Mouse (Mus musculus) gastrocnemius, postnatal 10 days (tissue): ENCODE data around the gene Gnb1. TPM values are rescaled to one million over a fixed set of nuclear protein-coding genes. Genes with fewer than 3 reads are reported as not detected.
"Not testable (repeated sequence)": the region's sequence is repeated elsewhere in the genome, so short reads cannot be mapped to it uniquely, and the experiment has no call there.

ENCODE experiments used
- DNase-seq: peaks from one replicate; pipeline ENCODE4 v3.0.0; 2021; ENCODE audit warnings: mixed read lengths
- long read RNA-seq, 2 experiments: library from polyadenylated mRNA; stranded (forward); transcript quantifications; one replicate each; pipeline ENCODE4 v2.0.0; 2021
- total RNA-seq, 2 experiments: library from RNA; stranded (reverse); gene quantifications; 2 replicates each; pipeline ENCODE4 v1.2.3; 2021

Gnb1 gene
- total RNA-seq: 100 to 1,000 TPM; 156 to 177 TPM
- long read RNA-seq, experiment 1, transcript Gnb1-202 (11 exons, 3,088 nt): minor isoform, 40 of 121 reads
- long read RNA-seq, experiment 1, transcript Gnb1-201 (12 exons, 3,131 nt): major isoform, 43 of 121 reads
- long read RNA-seq, experiment 1, transcript Gnb1-203 (12 exons, 3,143 nt): minor isoform, 9 of 121 reads
- long read RNA-seq, experiment 1, partial matches to known transcripts: 6 of 121 reads
- long read RNA-seq, experiment 1, other reads (novel, unspliced or antisense): 21 of 121 reads
- long read RNA-seq, experiment 2, transcript Gnb1-202 (11 exons, 3,088 nt): minor isoform, 29 of 104 reads
- long read RNA-seq, experiment 2, transcript Gnb1-203 (12 exons, 3,143 nt): minor isoform, 13 of 104 reads
- long read RNA-seq, experiment 2, transcript Gnb1-201 (12 exons, 3,131 nt): major isoform, 43 of 104 reads
- long read RNA-seq, experiment 2, partial matches to known transcripts: 4 of 104 reads
- long read RNA-seq, experiment 2, other reads (novel, unspliced or antisense): 15 of 104 reads

- DNase-seq: peak; percentile 98
These were observed at the start of gene Gnb1 for GRCm38 (mm10) chr4:155490990-155491504. Gene Gnb1, plus strand, starts transcription at chr4:155491361.

- DNase-seq: no peak
These were observed 48.4 kb upstream of the Gnb1 start for GRCm38 (mm10) chr4:155442808-155443207.

GRCm38 (mm10) chr4:155451597-155451996, 39.6 kb upstream of the Gnb1 start:
- no peak for DNase-seq

GRCm38 (mm10) chr4:155458575-155458974, 32.6 kb upstream of the Gnb1 start:
- no peak for DNase-seq

- DNase-seq: no peak
These were observed 28.1 kb upstream of the Gnb1 start for GRCm38 (mm10) chr4:155463050-155463449.

- no peak for DNase-seq
These were observed 27.6 kb upstream of the Gnb1 start for GRCm38 (mm10) chr4:155463611-155464010.

- DNase-seq: no peak
These were observed 27.1 kb upstream of the Gnb1 start for GRCm38 (mm10) chr4:155464061-155464460.

GRCm38 (mm10) chr4:155465607-155466006, 25.6 kb upstream of the Gnb1 start:
- DNase-seq: no peak

GRCm38 (mm10) chr4:155466080-155466479, 25.1 kb upstream of the Gnb1 start:
- no peak for DNase-seq

GRCm38 (mm10) chr4:155467237-155468010, 23.7 kb upstream of the Gnb1 start:
- DNase-seq: no peak

- DNase-seq: peak; percentile 68
These were observed 22.2 kb upstream of the Gnb1 start, which contains the start of gene Tmem52 for GRCm38 (mm10) chr4:155468952-155469351. Gene Tmem52, plus strand, starts transcription at chr4:155469114.

GRCm38 (mm10) chr4:155469590-155470262, 21.4 kb upstream of the Gnb1 start:
- peak; percentile 69 for DNase-seq

- DNase-seq: no peak
These were observed 20.8 kb upstream of the Gnb1 start for GRCm38 (mm10) chr4:155470263-155470953.

- no peak for DNase-seq
These were observed 20.2 kb upstream of the Gnb1 start for GRCm38 (mm10) chr4:155470997-155471396.

- no peak for DNase-seq
These were observed 19.8 kb upstream of the Gnb1 start for GRCm38 (mm10) chr4:155471406-155471805.

GRCm38 (mm10) chr4:155472716-155473290, 18.4 kb upstream of the Gnb1 start:
- DNase-seq: no peak

- peak; percentile 64 for DNase-seq
These were observed 17.8 kb upstream of the Gnb1 start for GRCm38 (mm10) chr4:155473319-155473718.

GRCm38 (mm10) chr4:155473796-155474195, 17.4 kb upstream of the Gnb1 start:
- DNase-seq: not testable (repeated sequence)

- DNase-seq: peak; percentile 86
These were observed 9.6 kb upstream of the Gnb1 start for GRCm38 (mm10) chr4:155481381-155482124.

- DNase-seq: no peak
These were observed 9.1 kb upstream of the Gnb1 start for GRCm38 (mm10) chr4:155482125-155482480.
